Mouse (Mus musculus) forebrain, embryonic 15.5 days (tissue): ENCODE data around the gene Itm2b. TPM values are rescaled to one million over a fixed set of nuclear protein-coding genes. Genes with fewer than 3 reads are reported as not detected.

Experiments used
- polyA plus RNA-seq: library from polyadenylated mRNA; unstranded; fragments of >200 nt; fragmentation: Nextera tagmentation; extraction: Ambion mirVana; gene quantifications from 2 replicates; pipeline ENCODE4 v1.2.1, GENCODE M21; 2015

The Itm2b gene
- polyA plus RNA-seq, 1 experiment from 2014 or later, result 665 TPM

Other genes starting within 250 kb of the Itm2b start
- 4.9 TPM in 2 replicates for gene Lpar6, start 147.4 kb downstream of the Itm2b start, polyA plus RNA-seq
- gene Rb1, start 59.5 kb downstream of the Itm2b start, polyA plus RNA-seq, result 19.4 and 32.5 TPM in 2 replicates
- 107 and 109 TPM in 2 replicates for gene Med4, start 124.7 kb upstream of the Itm2b start, polyA plus RNA-seq
- gene Sucla2, start 140.0 kb upstream of the Itm2b start, polyA plus RNA-seq, result 100 and 101 TPM in 2 replicates
- gene Nudt15, start 163.0 kb upstream of the Itm2b start, polyA plus RNA-seq, result 8.3 and 8.5 TPM in 2 replicates